Mouse (Mus musculus): ENCODE results near the gene Klhdc7a.
A peak's percentile ranks its signal among the peaks of the same experiment; 100 is the strongest.

The Klhdc7a gene

DNA sequence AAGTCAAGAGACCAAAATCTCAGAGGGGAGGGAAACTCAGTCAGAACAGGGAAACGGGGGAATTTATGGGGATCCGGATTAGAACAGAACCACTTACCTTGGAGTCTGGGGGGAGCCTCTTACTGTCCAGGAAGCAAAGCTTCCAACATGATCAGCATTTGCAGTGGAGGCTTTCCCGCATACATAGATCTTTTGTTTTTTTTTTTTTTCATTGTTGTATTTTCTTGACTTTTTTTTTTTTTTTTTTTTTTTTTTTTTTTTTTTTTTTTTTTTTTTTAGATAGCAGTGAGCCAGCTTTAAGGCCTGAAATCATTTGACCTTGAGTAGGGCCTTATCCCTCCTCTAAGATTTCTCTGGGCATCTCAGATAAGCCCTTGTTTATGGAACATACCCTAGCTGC lies 8.6 kb downstream of the Klhdc7a start:
- DNase-seq: no peak

DNA sequence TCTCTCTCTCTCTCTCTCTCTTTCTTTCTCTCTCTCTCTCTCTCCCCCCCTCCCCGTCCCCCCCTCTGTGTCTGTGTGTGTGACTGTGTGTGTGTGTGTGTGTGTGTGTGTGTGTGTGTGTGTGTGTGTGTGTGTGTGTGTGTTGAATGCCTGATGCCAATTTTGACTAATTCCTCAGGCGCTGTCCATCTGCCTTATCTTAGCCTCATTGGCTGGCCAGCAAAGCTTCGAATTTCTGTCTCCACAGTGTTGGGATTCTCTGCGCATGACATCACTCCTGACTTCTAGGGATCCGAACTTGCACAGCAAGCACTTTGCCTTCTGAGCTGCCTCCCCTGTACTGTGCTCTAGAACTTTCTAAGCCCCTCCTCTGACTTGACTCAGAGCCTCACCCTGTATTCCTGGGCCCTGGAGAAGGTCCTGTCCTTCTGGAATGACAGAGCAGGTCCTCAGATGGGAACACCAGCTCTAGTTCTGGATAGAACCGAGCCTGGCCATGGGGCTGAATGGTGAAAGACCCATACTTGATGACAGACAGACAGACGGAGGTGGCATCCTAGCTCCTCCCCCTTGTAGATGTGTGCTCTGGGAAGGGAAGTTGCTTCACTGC lies 16.8 kb downstream of the Klhdc7a start:
- no peak for DNase-seq

DNA sequence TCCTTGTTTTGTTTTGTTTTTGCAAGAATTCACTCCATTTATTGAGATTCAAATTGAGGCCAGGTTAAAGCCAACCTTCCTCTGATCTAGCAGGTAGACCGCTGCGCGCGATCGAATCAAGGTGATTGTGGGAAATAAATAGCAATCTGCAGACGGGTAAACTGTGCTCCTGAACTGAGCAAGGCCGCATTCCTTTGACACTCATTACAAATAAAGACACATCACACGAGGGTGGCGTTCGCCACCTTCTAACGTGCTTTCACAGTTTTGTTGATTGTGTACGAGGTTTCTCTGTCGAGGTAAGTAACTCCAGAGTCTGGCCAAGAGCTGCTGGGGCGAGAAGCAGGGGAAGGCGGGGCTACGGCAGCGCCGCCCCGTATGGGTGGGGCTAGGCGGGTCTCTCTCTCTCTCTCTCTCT lies 17.4 kb downstream of the Klhdc7a start:
- no peak for DNase-seq

DNA sequence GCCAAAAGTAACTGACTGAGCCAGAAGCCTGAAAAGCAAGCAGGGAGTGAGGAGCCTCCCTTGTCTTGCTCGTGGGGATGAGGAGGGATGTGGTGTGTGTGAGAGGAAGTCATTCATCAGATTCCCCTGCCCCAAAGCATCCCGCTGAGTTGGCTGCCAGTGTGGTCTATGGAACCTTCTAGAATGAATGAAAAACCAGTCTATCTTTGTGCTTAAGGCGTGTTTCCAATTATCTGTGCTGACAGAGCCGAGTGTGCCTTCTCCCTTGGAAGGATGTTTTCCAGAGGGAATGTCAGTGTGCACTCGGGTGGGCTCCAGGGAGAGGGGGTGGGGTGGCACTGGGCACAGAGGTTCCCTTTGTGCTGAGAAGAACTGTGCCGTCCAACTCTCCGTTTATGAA lies 19.2 kb downstream of the Klhdc7a start:
- no peak for DNase-seq

- no peak for DNase-seq
Measured at GRCm38 (mm10) chr4:139947341-139947740, 20.5 kb downstream of the Klhdc7a start.

- no peak for DNase-seq
Measured at GRCm38 (mm10) chr4:139941831-139942230, 26.0 kb downstream of the Klhdc7a start.

- DNase-seq: no peak
Measured at GRCm38 (mm10) chr4:139935557-139935956, 32.3 kb downstream of the Klhdc7a start.

- peak; percentile 47 for DNase-seq
Measured at GRCm38 (mm10) chr4:139932970-139933801, 34.6 kb downstream of the Klhdc7a start.

- no peak for DNase-seq
Measured at GRCm38 (mm10) chr4:139931790-139932510, 35.9 kb downstream of the Klhdc7a start.

- no peak for DNase-seq
Measured at GRCm38 (mm10) chr4:139930885-139931284, 36.9 kb downstream of the Klhdc7a start.

GRCm38 (mm10) chr4:139926161-139926561 lies 41.7 kb downstream of the Klhdc7a start:
- no peak for DNase-seq

- DNase-seq: no peak
Measured at GRCm38 (mm10) chr4:139925275-139926160, 42.3 kb downstream of the Klhdc7a start.

- no peak for DNase-seq
Measured at GRCm38 (mm10) chr4:139916731-139917130, 51.1 kb downstream of the Klhdc7a start.

Data from cerebellum, adult 9-10 months (tissue).